Mouse (Mus musculus) cerebellum, postnatal 10 days (tissue): ENCODE results near the gene Sorbs1.
A peak's percentile ranks its signal among the peaks of the same experiment; 100 is the strongest.

Experiments
- DNase-seq, 2 experiments: peaks; one replicate each; pipeline ENCODE4 v3.0.0; 2021; ENCODE audit warnings: mixed read lengths in 2 of 2

Gene Sorbs1

DNA sequence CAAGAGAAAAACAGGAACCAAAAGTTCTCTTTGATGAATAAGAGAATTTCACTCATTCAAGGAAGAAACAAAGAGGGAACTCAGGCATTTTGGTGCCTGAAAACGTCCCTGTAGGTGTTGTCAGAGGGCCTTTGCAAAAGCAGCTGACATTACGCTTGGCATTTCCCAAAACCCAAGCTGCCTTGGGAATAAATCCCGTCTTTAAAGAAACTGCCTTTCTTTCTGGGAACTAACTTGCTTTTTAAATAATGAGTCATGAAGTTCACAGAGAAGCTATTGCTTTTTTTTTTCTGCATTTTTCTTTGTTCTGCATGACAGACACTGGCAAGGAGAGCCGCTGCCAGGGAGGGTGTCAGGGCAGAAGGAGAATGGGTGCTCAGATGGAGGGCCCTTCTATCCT is 141.7 kb downstream of the Sorbs1 start:
- DNase-seq = no peak

DNA sequence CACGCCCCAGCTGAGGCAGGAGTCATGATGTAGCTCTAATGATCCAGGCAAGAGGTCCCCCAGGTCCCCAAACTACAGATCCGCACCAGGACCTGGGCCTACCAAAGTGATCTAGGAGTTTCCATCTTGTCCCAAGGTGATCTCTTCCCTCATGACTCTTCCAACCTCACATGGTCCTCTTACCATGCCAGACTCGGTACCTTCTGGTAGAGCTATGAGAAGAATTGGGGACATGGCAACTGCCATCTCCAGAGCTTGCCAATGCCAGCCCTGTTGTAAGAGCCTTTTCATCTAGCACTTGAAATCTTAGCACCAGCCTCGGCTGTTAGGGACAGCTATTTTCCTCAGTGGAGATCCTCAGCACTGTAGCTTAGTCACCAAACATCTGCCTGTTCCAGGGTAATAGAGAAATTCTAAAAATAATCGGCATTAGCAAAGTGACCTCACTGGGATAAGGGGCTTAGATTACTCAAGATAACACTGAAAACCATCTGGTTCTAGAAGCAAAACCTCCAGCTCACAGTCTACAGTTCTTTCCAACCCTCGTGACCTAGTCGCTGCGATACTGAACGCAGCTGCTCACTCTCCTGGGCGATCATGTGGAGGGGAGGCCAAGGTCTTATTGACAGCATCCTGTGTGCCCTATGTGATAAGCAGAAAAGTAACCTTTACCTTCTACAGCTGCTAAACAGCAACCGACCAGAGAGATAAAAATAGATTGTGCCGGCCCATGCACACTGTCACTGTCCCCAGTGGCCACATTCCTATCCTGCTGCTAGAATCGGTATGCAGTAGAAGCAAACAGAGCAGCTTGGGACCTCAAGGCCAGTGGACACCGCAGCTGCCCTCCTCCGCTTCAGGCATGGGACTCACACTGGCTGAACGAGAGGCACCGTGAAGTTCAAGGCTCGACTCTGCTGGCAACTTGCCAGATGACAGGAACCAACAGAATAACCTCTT is 143.4 kb downstream of the Sorbs1 start:
- DNase-seq = peak; percentile 46 to 49

DNA sequence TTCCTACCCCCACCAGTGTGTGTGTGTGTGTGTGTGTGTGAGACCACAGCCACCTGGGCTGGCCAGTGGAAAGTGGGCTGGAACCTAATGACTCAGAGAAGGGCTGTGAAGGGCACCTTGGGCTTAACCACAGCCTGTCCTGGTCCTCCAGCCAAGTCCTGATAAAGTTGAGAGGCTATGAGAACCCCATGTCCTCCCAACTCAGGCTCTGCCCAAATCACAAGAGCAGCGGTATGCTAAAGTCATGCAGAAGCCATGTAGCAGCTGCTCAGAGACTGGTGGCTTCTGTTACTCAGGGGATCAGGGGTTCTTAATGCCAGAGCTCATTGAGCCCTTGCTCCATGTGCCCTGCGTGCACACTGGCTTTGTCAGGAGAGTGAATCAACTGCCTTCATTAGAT is 145.1 kb downstream of the Sorbs1 start:
- no peak for DNase-seq

DNA sequence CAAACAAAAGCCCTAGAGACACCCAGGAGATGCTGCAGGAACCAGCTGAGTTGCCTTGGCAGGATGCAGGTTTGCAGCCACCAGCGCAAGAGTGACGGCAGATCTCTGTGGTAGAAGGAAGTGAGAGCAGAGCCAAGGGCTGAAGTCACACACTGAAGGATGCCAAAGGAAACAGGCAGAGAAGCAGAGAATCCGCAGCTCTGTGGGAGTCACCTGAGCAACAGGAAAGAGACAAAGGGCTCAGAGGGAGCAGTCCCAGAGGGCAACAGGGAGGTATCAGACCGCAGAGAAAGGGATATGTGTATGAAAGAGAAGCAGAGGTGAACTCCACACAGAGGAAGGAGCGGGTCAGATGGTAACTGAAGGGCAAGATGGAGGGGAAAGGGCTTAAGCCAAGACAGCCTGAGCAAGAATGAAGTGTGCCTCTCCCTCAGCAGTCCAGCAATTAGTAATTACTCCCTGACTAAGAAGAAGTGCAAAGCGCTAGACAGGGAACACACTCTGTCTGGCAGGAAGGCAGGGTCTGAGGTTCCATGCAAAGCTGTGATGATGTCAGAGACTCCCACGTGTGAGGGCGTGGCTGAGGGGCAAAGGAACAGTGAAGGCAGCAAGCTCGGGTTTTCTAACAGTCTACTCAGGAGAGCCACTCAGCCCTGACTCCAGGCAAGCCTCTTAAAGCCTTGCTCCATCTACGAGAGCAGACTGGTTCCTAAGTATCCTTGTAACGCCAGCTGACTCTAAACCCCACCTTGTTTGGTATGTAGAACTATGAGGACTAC is 147.2 kb downstream of the Sorbs1 start:
- DNase-seq = peak; percentile 62 to 67

DNA sequence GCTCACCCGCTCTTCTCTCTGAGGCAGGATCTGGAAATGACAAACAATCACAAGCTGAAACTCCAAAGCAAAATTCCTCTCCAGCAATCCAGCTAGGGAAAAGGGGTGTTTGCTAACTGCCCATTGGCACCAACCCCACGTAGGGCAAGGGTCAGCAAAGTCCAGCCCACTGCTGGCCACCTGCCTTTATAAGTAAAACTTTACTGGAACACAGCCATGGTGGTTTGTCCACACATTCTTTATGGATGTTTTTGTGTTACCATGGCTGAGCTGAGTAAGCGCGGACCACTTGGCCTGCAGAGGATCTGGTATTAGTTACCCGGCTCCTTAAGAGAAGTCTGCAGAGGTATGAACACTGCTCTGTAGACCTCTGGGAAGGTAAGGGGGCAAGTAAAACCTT is 148.4 kb downstream of the Sorbs1 start:
- peak; percentile 49 to 57 for DNase-seq

DNA sequence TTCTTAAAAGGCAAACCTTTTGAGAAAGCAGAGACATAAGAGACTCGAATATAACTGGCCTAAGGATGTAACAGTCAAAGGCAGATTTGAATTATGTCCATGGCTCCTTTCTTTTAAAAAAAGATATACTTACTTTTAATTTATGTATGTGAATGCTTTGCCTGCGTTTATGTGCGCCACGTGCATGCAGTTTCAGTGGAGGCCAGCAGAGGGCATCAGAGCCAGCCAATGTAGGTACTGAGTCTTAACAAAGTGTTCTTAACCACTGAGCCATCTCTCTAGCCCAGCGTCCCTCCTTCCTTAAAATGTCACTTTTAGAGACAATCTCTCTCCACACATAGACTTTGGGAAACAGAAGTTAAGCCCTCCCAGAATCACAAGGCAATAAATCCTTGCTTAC is 150.1 kb downstream of the Sorbs1 start:
- DNase-seq = no peak

DNA sequence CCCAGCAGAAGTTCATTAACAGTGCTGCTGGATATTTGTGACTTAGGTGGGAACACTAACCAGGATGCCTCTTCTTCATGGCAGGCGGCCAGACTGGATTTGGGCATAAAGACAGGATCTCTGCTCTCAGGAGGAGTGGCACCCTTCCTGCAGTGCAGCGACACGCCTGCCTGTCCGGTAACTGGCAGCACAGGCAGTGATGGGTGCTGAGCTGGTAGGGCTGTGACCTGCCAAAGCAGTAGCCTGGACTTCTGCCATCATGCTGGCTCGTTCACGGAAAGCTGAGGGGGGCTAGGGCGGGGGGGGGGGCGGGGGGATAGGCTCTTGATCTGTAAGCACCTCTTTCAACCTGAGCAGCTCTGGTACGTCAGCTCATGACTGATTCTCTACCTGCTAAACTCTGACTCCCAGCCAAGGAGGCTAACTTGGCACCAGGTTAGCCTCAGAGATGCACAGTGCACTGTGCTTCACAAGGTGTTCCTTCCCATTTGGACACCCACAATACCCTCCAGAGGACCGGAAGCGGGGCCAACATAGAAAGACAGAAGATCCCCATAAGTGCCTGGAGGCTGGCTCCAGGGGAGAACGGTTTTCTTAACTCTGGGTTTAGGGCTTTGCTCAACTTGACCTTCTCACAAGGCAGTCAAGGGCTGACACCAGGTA is 151.2 kb downstream of the Sorbs1 start:
- peak; percentile 71 to 77 for DNase-seq

DNA sequence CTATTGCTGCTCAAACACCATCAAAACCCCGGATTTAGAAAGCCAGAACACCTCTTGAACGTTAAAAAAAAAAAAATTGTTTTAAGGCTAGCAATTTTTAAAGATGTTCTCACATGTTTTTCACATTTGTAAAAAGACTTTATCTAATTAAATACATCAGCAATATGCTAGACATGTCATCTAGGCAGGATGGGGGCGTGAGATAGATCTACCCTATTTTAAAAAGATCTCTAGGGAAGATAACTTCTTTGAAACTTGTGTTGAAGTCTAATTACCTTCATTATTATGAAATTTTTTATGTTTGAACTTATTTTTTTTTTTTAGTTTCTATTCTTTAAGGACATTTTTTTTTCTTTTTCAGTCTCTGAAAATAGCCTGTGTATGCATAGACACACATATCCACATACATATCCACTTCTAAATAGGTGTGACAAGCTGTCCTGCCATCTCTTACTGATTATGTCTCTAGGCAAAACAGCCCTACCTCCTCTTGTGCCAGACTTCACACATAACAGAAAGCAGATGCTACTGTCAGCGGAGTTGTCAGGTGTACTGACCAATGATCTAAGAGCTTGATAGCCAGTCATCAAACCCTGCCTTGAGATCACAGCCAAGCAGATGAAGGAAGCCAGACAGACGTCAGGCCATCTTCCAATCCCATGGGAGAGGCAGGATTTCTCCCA is 153.7 kb downstream of the Sorbs1 start:
- no peak for DNase-seq

DNA sequence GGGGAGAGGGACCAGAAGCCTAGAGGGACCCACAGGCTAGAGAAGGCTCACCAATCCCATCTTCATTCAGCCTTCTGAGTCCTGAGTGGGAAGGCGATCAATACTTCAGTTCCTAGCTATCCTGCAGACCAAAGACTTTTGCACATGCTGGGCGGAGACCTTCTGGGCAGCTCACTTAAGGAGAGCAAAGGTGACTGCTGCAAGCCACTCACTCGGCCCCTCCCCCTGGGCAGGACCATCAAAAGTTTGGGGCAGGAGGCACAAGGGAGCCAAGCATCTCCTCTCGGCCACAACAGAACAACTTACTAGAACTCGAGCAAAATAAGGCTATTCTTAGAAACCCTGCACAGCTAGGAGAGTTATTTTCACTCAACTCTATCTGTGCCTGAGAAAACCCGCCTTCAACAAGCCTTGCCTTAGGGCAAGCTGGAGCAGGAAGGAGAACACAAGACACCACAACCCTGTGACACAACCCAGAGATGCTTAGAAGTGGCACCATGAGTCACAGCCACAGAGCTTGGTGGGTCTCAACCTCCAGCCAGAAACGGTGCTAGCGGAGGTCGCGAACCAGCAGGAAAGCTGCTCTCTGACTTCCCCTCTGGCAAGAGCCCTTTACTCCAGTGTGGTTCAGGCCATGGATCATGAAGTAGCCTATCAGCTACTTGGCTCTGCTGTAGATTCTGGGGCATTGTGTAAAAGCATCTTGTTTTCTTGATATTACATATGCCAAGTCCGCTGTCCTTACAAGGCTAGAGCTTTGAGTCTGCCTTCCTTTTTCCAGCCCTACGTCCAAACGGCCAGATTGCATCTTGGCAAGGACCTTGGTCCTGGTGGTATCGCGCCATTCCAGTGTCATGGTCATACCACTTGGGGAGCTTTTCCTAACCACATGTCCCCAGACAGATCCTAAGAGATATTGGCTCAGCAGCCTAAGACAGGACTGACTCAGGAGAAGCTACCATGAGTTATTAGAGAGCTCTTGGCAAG is 156.8 kb downstream of the Sorbs1 start:
- DNase-seq = peak in 1 of 2 experiments; percentile 58

DNA sequence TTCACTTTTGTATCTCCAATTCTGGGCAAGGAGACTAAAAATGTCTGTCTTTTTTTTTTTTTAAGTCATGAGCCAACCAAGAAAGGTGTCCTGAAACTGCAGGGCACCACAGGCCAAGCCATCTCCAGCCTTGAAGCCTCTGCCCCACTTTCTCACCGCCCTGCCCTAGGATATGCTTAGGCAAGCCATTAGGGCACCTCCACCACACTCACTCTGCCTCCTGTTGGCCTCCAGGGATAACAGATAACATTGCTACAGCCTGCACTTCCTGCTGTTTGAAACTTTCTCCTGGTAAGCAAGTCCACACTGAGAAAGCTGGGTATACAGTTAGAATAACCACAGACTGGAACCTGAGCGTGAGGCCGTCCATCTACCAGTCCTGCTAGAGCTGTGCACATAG is 158.5 kb downstream of the Sorbs1 start:
- DNase-seq = no peak

DNA sequence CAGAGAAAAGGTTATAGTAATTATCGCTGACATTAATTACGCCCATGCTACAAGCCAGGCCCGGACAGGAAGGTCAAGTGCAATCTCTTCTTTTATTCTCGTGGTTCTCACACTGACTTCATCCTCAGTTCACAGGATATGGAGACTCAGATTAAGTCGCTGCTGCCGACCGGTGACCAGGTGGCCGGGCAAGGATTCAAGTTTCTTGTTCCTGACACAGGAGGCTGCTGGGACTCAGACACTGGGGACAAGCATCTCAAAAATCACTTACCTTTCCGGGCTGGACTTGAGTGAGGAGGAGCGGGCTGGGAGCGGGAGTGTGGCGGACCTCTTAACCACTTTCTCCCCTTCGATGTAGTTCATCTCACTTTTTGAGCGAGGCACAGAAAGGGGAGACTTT is 161.6 kb downstream of the Sorbs1 start:
- peak; percentile 78 to 80 for DNase-seq

DNA sequence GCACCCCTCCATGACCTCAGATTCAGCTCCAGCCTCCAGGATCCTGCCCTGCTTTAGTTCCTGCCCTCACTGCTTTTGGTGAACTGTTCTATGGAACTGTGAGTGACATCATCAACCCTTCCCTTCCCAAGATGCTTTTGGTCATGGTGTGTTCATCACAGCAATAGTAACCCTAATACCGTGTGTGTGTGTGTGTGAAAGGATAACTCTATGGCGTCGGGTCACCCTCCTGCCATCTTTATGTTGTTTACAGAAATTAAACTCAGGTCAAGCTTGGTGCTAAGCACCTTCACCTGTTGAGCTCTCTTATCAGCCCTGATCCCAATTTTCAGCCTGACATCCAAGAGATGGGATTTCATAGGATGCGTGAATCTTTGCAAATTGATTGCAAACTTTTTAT is 162.7 kb downstream of the Sorbs1 start:
- DNase-seq = no peak

DNA sequence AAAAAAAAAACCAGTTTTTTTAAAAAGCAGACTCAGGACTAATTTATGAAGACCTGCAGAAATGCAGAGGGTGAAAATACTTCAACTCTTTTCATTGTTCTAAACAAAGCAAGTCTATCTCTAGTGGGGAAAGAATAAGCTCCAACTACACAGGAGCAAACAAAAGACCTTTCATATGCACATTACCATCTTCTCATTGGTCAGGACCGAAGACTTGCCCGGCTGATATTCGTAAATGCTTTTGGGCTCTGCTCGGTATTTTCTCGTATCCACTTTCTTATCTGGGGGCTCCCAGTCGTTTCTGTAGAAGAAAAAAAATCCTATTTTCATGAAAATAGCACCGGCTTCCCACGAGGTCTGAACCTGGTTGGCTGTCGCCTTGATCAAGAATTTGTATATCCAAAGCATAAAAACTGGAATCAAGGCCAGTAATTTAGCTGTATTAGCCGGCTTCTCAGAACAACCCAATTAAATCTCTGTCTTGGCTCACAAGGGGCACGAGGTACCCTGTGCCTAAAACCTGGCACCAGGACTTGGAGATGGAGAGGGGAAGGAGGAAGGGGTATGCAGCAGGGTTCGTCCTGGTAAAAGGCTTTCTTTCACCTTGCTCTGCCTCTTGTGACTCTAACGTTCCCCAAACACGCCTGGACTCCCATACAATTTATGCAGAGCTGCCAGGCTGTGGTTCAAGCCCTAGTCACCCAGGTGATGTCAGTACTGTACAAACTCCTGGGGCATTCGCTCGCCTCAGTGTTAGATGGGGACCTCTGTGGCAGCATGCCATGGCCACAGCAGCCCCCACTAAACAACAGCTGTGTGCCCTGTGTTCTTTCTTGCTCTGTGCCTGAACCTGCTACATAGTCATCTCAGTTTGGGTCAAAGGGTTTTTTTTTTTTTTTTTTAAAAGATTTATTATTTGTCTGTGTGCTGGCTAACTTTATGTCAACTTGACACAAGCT is 163.6 kb downstream of the Sorbs1 start:
- no peak for DNase-seq

DNA sequence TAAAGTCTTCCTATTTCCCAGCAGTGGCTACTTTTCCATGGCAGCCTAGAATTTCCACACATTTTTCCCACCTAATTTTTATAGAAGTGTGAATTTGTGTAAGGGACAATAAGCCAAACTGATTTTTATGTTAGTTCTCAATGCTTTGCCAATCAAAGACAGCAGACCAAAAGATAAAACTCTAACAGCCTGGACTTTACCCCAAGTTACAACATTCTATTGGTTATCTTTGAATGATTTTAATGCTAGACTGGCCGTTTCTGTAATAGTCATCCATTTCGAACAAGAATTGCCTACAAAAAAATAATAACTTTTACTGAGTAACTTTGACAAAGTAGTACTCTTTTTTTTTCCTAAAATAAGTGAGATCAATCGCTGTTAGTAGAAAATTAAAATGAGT is 164.3 kb downstream of the Sorbs1 start:
- DNase-seq = no peak

DNA sequence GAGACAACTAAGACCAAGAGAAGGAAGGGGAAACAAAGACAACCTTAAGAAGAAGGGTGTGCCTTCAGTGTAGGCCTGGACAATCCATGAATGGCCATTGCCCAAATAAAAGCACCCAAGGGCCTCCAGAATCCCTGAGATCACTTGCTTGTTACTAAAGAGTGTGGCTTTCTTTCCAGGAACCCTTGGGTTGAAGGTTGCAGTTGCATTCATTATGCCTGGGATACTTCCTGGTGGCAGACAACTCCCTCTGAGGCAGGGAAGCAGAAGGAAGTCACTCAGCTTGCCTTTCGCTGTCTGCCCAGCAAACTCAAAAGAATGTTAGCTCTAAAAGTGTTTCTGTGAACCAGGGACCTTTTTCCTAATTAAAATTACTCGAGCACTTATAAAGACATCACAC is 164.9 kb downstream of the Sorbs1 start:
- DNase-seq = peak in 1 of 2 experiments; percentile 40

DNA sequence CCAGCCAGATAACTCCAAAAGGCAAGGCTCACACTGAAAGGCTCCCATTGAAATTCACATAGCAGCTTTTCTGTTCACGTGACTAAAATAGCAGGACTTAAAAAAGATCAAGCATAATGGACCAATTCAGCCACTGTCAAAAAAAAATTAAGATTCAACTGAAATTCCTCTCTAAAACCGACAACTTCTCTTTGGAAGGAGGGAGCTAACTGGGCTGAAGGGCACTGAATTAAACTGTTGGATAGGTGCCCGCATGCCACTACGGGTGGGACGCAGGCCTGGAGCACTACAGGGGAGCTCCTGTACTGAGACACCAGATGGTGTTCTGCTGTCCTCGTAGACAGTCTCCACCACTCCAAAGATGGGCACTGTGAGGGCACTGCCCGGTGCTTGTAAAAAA is 165.4 kb downstream of the Sorbs1 start:
- peak; percentile 95 to 96 for DNase-seq

DNA sequence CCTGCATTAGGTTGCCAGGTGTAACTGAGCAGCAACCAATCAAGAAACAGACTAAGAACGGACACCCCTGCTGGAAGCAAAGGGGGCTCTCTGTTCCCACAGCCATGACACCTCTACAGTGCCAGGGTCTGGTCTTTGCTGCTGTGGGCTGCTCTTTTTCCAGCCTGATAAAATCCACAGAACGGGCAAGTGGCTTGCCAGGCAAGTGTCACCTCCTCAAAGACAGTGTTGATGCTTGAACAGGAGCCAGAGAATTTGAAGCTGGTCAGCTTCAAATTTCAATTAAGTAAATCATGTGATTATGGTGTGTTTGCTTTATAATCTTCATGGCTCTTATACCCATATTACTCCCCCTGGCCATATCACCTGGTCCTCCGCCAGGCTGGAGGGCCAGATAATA is 166.7 kb downstream of the Sorbs1 start:
- DNase-seq = peak; percentile 38 to 39

DNA sequence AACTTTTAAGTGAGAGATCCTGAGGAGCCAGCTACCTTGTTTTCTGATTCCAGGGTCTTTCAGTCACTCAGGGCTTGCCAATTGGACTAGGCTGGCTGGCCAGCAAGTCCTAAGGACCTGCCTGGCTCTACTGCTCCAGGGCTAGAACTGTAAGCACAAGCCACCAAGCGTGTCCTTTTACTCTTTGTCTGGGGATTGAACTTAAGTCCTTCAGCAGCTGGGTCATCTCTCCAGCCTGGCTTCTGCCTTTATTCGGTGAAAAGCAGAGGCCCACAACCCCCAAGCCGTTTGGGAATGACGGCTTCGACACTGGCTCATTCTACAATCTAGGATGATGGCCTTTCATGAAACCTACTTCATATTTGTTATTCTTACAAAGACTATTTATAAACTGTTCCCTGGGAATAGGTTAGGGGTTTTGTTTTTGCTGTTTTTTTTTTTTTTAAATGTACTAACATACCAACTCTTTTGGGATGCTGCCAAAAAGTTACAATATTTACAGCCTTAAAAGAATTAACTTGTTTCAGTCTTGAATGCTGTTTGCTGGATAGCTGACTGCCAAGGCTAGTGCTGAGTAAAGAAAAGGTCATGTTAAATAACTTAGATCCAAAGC is 167.2 kb downstream of the Sorbs1 start:
- DNase-seq = no peak

DNA sequence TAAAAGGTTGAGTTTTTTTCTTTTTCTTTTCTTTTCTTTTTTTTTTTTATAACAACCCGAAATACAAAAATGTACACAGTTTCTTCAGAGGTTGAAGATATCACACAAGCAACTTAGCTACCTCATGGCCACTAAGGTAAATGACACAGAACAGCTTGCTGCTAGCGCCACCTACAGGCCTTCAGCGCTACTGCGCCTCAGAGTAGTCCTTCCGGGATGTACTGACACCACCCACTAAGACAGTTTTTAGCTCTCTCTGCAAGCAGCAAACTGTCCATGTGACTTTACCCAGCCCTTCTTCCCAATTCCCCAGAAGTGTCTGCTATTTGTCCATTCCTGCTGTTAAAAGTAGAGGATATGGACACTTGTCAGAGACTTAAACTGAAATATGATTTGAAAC is 167.9 kb downstream of the Sorbs1 start:
- peak; percentile 69 to 76 for DNase-seq

DNA sequence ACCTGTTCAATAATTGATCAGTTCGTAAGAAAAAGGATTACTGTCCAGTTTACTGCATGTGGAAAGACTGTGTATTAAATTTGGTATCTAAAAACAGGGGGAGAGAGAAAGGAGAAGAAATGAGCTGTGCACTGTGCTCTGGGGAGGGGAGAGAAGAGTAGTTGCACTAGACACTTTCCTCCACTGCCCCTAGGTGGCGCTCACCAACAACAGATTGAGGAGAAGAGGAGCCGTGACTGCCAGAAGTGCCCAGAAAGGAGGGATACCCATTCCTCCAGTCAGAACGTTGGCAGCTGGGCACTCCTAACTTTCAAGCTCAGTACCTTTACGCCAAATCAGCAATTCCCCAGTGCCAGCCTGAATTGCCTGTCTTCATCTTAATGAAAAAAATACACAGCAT is 170.6 kb downstream of the Sorbs1 start:
- peak; percentile 93 to 94 for DNase-seq
